Mouse (Mus musculus): Measurements from ENCODE around the gene Rsg1. TPM values are rescaled to one million over a fixed set of nuclear protein-coding genes. Genes with fewer than 3 reads are reported as not detected.
A peak's percentile ranks its signal among the peaks of the same experiment; 100 is the strongest.

Gene Rsg1
- 1 to 10 TPM; 1.5 to 1.7 TPM for total RNA-seq (2021)
- long read RNA-seq, experiment 1, partial matches to known transcripts: 0 of 1 reads
- long read RNA-seq, experiment 1, other reads (novel, unspliced or antisense): 0 of 1 reads
- long read RNA-seq, experiment 2, partial matches to known transcripts: 0 of 1 reads
- long read RNA-seq, experiment 2, other reads (novel, unspliced or antisense): 0 of 1 reads

GRCm38 (mm10) chr4:141213770-141214336 is at the start of gene Rsg1:
Rsg1 (plus strand) TSS chr4:141213956.
- peak; percentile 96 for DNase-seq

- no peak for DNase-seq
Measured at GRCm38 (mm10) chr4:141165744-141166292, 47.9 kb upstream of the Rsg1 start.

GRCm38 (mm10) chr4:141167156-141167555 is 46.6 kb upstream of the Rsg1 start:
- no peak for DNase-seq

- no peak for DNase-seq
Measured at GRCm38 (mm10) chr4:141172121-141172520, 41.6 kb upstream of the Rsg1 start.

- no peak for DNase-seq
Measured at GRCm38 (mm10) chr4:141175783-141176182, 38.0 kb upstream of the Rsg1 start.

- no peak for DNase-seq
Measured at GRCm38 (mm10) chr4:141176328-141176838, 37.4 kb upstream of the Rsg1 start.

- DNase-seq: no peak
Measured at GRCm38 (mm10) chr4:141178500-141178899, 35.3 kb upstream of the Rsg1 start.

- no peak for DNase-seq
Measured at GRCm38 (mm10) chr4:141180831-141181230, 32.9 kb upstream of the Rsg1 start.

- no peak for DNase-seq
Measured at GRCm38 (mm10) chr4:141181981-141182380, 31.8 kb upstream of the Rsg1 start.

GRCm38 (mm10) chr4:141183932-141184331 is 29.8 kb upstream of the Rsg1 start:
- DNase-seq: no peak

- DNase-seq: no peak
Measured at GRCm38 (mm10) chr4:141184426-141184825, 29.3 kb upstream of the Rsg1 start.

- no peak for DNase-seq
Measured at GRCm38 (mm10) chr4:141186923-141187836, 26.6 kb upstream of the Rsg1 start.

GRCm38 (mm10) chr4:141191294-141191693 is 22.5 kb upstream of the Rsg1 start:
- no peak for DNase-seq

- no peak for DNase-seq
Measured at GRCm38 (mm10) chr4:141194553-141194952, 19.2 kb upstream of the Rsg1 start.

- DNase-seq: no peak
Measured at GRCm38 (mm10) chr4:141196981-141197685, 16.6 kb upstream of the Rsg1 start.

- no peak for DNase-seq
Measured at GRCm38 (mm10) chr4:141197686-141198035, 16.1 kb upstream of the Rsg1 start.

- DNase-seq: no peak
Measured at GRCm38 (mm10) chr4:141200906-141201305, 12.8 kb upstream of the Rsg1 start.

GRCm38 (mm10) chr4:141202192-141202591 is 11.6 kb upstream of the Rsg1 start:
- DNase-seq: peak; percentile 21

GRCm38 (mm10) chr4:141204580-141205061 is 9.1 kb upstream of the Rsg1 start:
- DNase-seq: peak; percentile 58

- no peak for DNase-seq
Measured at GRCm38 (mm10) chr4:141207081-141207480, 6.7 kb upstream of the Rsg1 start.

- DNase-seq: no peak
Measured at GRCm38 (mm10) chr4:141210524-141211219, 3.1 kb upstream of the Rsg1 start.

Measured in adrenal gland, postnatal 10 days (tissue).